In the genomic region with DNA sequence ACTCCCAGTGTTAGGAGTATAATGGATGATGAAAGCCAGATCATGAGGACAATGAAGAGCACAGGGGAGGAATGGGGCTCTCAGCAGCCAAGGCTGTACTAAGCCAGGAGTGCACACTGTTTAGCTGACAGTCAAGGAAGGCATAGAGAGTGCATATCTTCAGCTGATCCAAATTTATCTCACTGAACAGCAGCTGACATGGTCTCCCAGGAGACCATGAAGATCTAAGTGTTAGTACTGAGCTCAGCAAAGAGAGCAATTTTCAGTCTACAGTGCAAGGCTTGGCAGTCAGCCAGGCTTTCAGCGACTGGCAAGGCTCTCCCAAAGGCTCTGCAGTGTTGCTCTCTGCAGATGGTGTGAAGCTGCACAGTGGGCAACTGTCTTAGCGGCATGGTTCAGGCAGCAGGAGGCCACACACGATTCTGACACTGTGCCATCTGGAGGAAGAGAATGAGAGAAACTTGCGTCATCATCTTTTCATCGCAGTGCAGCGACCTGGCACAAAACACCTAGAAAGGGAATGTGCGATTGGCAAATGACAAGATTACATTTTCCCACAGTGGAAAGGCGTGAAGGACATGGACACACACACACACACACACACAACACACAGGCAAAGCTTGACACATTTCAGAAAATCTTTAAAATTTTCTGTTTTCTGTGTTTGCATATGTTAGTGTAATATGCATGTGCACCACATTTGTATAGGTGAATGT, we compare ENCODE assay signal across 8 mouse cellular contexts.
DNase-seq lines count a peak whose midpoint lies in the region; ATAC-seq and TF ChIP-seq lines count a peak whose summit lies in the region.

No protein-coding gene starts in this region.

- peaks cover 6% of the 10 kb centered on the region; the same call in 1 of the 2 replicates for H3K4me1 ChIP-seq in cerebellum, adult 2 months (ENCODE audit: control insufficient read depth, insufficient read depth, low read length)
- peaks cover 7% of the 10 kb centered on the region; the same call in 1 of the 2 replicates for H3K4me1 ChIP-seq in hindbrain, embryonic 16.5 days (ENCODE audit: control insufficient read depth, insufficient read depth, low read depth, low read length)
- peaks cover 7% of the 10 kb centered on the region; the same call in 1 of the 2 replicates for H3K4me1 ChIP-seq in midbrain, embryonic 16.5 days (ENCODE audit: control insufficient read depth, insufficient read depth, low read length)

- no peaks in the 10 kb centered on the region for H3K27me3 ChIP-seq in cerebellum, adult 2 months (ENCODE audit: control insufficient read depth, insufficient read depth, low read length)
- H3K27me3 ChIP-seq in hindbrain, embryonic 16.5 days (replicated peaks; ENCODE audit: control insufficient read depth, insufficient read depth, low read length), result no peaks in the 10 kb centered on the region
- H3K27me3 ChIP-seq in midbrain, embryonic 16.5 days (ENCODE audit: control insufficient read depth, insufficient read depth, low read depth, low read length), result no peaks in the 10 kb centered on the region

- TF ChIP-seq POLR2A in cerebellum, adult 2 months (IDR thresholded peaks at IDR 0.05; ENCODE audit: borderline replicate concordance, insufficient read depth, low read length), result no peak

- H3K27ac ChIP-seq in cerebellum, adult 2 months (ENCODE audit: insufficient read depth, low read length), result no peak overlapping the region
- peak overlapping the region; percentile 73 for H3K27ac ChIP-seq in hindbrain, embryonic 16.5 days (ENCODE audit: low read depth, low read length)
- peak overlapping the region; percentile 78 for H3K27ac ChIP-seq in left cerebral cortex, adult 2 months
- H3K27ac ChIP-seq in midbrain, embryonic 16.5 days (ENCODE audit: low read length), result peak overlapping the region; percentile 78

- H3K36me3 ChIP-seq in hindbrain, embryonic 16.5 days (ENCODE audit: control insufficient read depth, insufficient read depth, low read length), result no peaks in the 10 kb centered on the region
- no peaks in the 10 kb centered on the region for H3K36me3 ChIP-seq in midbrain, embryonic 16.5 days (ENCODE audit: control insufficient read depth, insufficient read depth, low read length)

- peak overlapping the region; percentile 36 for H3K4me3 ChIP-seq in cerebellum, adult 2 months (replicated peaks; ENCODE audit: insufficient read depth, low read depth, low read length)
- no peak overlapping the region for H3K4me3 ChIP-seq in hindbrain, embryonic 16.5 days (ENCODE audit: low read length)
- H3K4me3 ChIP-seq in left cerebral cortex, adult 2 months, result no peak overlapping the region
- H3K4me3 ChIP-seq in midbrain, embryonic 16.5 days (ENCODE audit: low read depth, low read length), result no peak overlapping the region

- intact Hi-C loops in left cerebral cortex, adult 2 months (cut with DNase I), result loop anchor here (2.0 kb wide), 2 partner anchors 53 to 71 kb away; no protein-coding TSS in a partner anchor

- H3K9ac ChIP-seq in hindbrain, embryonic 16.5 days (ENCODE audit: low read depth, low read length), result no peak overlapping the region
- 0 out of 2 replicates have a peak overlapping the region, but pooled peaks have one; percentile 3 for H3K9ac ChIP-seq in midbrain, embryonic 16.5 days (ENCODE audit: low read depth, low read length)

- H3K4me2 ChIP-seq in hindbrain, embryonic 16.5 days (ENCODE audit: low read length), result no peak overlapping the region
- peak overlapping the region; percentile 17 for H3K4me2 ChIP-seq in midbrain, embryonic 16.5 days (ENCODE audit: low read length)

- peak; percentile 74 for DNase-seq in adrenal gland, postnatal 14 days
- peak; percentile 84 to 89 for DNase-seq in cerebellum, adult 2 months
- DNase-seq in gastrocnemius, adult 8-10 months (ENCODE audit: low spot score in 2 of 2), result peak; percentile 8 to 62
- peak; percentile 75 to 86 for DNase-seq in left cerebral cortex, adult 2 months (ENCODE audit: extremely low spot score in 1 of 2, low spot score in 2 of 2)
- DNase-seq in testis, postnatal 10 days (ENCODE audit: low spot score), result peak; percentile 56
- DNase-seq in B cell, adult 2 months, result no peak

- TF ChIP-seq CTCF in cerebellum, adult 2 months (IDR thresholded peaks at IDR 0.05; ENCODE audit: borderline replicate concordance, insufficient read depth, low read depth, low read length), result no peak
- TF ChIP-seq CTCF in left cerebral cortex, adult 2 months (IDR thresholded peaks at IDR 0.05), result no peak

- 3% methylated on average over 8 of the region's 8 CpGs for WGBS in cerebellum, adult 2 months
- WGBS in hindbrain, embryonic 16.5 days, result 23% methylated on average over 8 of the region's 8 CpGs
- WGBS in midbrain, embryonic 16.5 days, result 15% methylated on average over 8 of the region's 8 CpGs

- peak; percentile 98 for ATAC-seq in hindbrain, embryonic 16.5 days
- ATAC-seq in midbrain, embryonic 16.5 days, result peak; percentile 96

- no peaks in the 10 kb centered on the region for H3K9me3 ChIP-seq in hindbrain, embryonic 16.5 days (ENCODE audit: control insufficient read depth, low read length)
- no peaks in the 10 kb centered on the region for H3K9me3 ChIP-seq in midbrain, embryonic 16.5 days (replicated peaks; ENCODE audit: control insufficient read depth, low read length, poor library complexity, severe bottlenecking)

Comparison
In these comparisons a context has a peak if more than half of its experiments do, and no peak if none do; other contexts are left out.
1. DNase-seq: peak in adrenal gland, postnatal 14 days (single experiment), cerebellum, adult 2 months (2 of 2), gastrocnemius, adult 8-10 months (2 of 2), left cerebral cortex, adult 2 months (2 of 2) and testis, postnatal 10 days (single experiment); none in B cell, adult 2 months (0 of 2).